Mouse (Mus musculus) 3134 (cell line): ENCODE measurements around the gene Mup16.
"Not testable (repeated sequence)": the region's sequence is repeated elsewhere in the genome, so short reads cannot be mapped to it uniquely, and the experiment has no call there.

Source experiments
- DNase-seq: peaks from one replicate; pipeline ENCODE4 v3.0.0-alpha.2; 2011; ENCODE audit warnings: low spot score; ENCODE audit not compliant: insufficient read length; ENCODE audit errors: extremely low read depth

The Mup16 gene

GRCm38 (mm10) chr4:61519431-61519830 lies at the start of gene Mup16:
Mup16 (minus strand) TSS chr4:61519531.
- DNase-seq: not testable (repeated sequence)

- not testable (repeated sequence) for DNase-seq
These were observed 36.6 kb upstream of the Mup16 start for GRCm38 (mm10) chr4:61555887-61556286.
